Mouse (Mus musculus) left cerebral cortex, adult 18-20 months (tissue): ENCODE measurements around the gene S1pr5. TPM values are rescaled to one million over a fixed set of nuclear protein-coding genes. Genes with fewer than 3 reads are reported as not detected.
"Not testable (repeated sequence)": the region's sequence is repeated elsewhere in the genome, so short reads cannot be mapped to it uniquely, and the experiment has no call there.

Experiments used
- DNase-seq, 2 experiments: peaks; one replicate each; pipeline ENCODE4 v3.0.0; 2021 to 2022; ENCODE audit warnings: low spot score in 2 of 2, mixed read lengths in 1 of 2
- long read RNA-seq, 2 experiments: library from polyadenylated mRNA; stranded (forward); transcript quantifications; one replicate each; pipeline ENCODE4 v2.0.0; 2021
- total RNA-seq, 2 experiments: library from RNA; stranded (reverse); gene quantifications; 2 replicates each; pipeline ENCODE4 v1.2.3; 2021

Gene S1pr5
- total RNA-seq, result 10 to 100 TPM in 1 of 2 experiments, 1 to 10 TPM in 1; 9.7 to 10.7 TPM
- long read RNA-seq, experiment 1, partial matches to known transcripts, result 3 of 18 reads
- long read RNA-seq, experiment 1, other reads (novel, unspliced or antisense), result 11 of 18 reads
- long read RNA-seq, experiment 2, partial matches to known transcripts, result 0 of 13 reads
- long read RNA-seq, experiment 2, other reads (novel, unspliced or antisense), result 9 of 13 reads

DNA sequence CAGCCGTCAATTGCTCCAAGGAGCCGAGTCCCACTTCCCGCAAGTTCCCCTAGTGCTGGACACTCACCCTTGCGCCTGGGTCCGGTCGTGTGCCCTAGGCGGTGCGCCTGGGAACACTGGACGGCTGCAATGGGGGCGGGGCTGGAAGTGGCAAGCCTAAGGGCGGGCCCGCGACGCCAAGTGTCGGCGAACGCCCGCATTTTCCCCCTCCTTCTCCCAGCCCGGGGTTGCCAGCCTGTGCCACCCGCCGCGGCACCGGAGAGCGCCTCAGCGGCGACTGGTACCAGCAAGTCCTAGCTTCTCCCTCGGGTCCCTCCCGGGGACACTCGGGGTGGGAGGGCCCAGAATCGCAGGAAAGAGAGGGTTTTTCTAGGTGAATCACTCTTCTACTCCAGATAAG, at the start of gene S1pr5:
Gene S1pr5, minus strand, starts transcription at position 118 of the 400 bp plus-strand sequence.
- DNase-seq, result peak; percentile 33 to 49

DNA sequence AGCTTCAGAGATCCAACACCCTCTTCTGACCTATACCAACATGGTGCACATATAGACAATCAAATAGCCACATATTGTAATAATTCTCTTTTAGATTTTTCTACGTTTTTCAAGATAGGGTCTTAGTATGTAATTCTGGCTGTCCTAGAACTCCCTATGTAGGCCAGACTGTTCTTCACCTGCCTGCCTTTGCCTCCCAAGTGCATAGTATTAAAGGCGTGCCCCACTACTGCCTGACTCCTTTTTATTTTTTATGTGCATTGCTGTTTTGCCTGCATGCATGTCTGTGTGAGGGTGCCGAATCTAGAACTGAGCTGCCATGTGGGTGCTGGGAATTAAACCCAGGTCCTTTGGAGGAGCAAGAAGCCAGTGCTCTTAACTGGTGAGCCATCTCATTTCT, 44.0 kb upstream of the S1pr5 start:
- no peak for DNase-seq

- DNase-seq, result not testable (repeated sequence)
These were observed 43.6 kb upstream of the S1pr5 start for GRCm38 (mm10) chr9:21291868-21292267.

DNA sequence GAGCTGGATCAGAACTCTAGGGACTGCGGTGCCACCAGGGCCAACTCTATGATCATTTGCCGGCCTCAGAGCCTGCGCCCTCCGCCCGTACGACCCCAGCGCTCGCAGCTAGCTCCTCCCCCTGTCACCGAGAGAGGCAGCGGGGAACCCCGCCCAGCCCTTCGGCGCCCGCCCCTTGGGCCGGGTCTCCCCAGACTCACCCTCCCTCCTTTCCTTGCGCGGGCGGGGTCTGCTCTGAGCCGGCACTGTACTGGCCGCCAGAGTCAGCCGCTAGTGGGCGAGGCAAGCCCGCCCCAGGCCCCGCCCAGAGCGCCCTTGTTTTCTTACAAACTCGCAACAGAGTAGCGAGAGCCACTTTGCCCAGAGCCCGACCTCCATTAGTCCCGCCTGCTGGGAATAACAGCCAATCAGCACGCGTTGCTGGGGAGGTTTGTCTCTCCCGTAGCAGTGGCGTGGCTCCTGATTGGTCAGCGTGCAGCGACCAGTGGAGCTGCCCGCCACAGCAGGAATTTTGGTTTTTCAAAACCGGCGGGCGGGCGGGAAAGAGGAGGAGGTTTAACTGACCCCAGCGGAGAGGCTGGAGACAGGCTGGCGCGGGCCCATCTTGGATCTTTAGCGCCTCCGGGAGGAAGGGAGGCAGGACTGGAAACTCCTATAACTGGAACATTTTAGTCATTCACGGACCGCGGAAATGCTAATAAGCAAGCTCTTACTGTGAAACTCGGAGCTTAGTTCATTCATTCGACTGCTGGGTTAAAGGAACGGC, 43.0 kb upstream of the S1pr5 start, which contains the start of gene Cdkn2d:
Gene Cdkn2d, minus strand, starts transcription at position 386 of the 766 bp plus-strand sequence.
- DNase-seq, result peak; percentile 99 to 100

- DNase-seq, result peak in 1 of 2 experiments; percentile 50
These were observed 42.3 kb upstream of the S1pr5 start for GRCm38 (mm10) chr9:21290589-21290988.

DNA sequence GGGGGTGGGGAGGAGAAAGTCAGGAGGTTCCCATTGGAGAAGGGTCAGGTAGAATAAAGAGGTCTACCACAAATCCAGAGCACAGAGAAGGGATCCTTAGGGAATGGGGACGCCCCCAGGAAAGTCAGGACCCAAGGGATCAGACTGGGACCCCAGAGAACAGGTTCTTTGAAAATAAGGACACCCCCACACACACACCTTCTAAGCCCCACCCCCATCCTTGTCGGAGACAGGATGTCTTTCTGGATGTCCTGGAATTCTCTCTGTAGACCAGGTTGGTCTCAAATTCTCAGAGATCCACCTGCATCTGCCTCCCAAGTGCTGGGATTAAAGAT, 41.1 kb upstream of the S1pr5 start:
- no peak for DNase-seq

DNA sequence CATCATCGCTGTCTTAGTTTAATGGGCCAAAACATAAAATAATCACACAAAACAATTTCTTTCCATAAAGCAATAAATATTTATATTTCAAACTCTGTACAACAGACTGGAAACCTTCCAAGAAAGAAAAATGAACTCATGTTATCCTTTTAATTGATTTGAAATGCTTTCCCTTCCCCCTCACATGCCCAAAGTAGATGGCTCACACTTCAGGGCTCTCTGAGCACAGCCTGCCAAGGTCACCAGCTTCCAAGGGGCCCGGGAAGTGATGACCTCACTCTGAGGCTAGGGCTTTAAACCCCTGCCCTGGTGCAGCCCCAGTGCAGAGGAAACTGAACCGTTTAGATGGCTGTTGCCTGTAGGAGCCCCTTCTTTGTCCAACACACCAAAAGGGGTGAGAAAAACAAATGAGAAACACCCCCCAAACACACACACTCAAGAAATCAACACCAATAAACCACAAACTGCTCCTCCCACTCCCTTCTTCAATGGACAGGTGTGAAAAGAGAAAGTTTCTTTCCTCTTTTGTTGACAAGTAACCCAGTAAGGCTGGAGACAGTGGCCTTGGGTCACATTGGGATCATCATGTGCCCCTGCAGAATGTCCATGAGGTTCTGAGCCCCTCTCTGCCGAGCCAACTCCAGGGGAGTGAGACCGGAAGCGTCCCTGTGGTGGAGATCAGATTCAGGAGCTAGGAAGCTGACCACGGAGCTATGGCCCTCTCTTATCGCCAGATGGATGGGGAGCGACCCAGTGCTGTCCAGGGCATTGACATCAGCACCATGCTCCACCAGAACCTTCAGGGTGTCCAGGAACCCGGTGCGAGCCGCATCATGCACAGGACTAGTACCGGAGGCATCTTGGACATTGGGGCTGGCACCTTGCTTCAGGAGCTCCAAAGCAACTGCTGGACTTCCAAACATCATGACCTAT, 40.4 kb upstream of the S1pr5 start:
- DNase-seq, result no peak

DNA sequence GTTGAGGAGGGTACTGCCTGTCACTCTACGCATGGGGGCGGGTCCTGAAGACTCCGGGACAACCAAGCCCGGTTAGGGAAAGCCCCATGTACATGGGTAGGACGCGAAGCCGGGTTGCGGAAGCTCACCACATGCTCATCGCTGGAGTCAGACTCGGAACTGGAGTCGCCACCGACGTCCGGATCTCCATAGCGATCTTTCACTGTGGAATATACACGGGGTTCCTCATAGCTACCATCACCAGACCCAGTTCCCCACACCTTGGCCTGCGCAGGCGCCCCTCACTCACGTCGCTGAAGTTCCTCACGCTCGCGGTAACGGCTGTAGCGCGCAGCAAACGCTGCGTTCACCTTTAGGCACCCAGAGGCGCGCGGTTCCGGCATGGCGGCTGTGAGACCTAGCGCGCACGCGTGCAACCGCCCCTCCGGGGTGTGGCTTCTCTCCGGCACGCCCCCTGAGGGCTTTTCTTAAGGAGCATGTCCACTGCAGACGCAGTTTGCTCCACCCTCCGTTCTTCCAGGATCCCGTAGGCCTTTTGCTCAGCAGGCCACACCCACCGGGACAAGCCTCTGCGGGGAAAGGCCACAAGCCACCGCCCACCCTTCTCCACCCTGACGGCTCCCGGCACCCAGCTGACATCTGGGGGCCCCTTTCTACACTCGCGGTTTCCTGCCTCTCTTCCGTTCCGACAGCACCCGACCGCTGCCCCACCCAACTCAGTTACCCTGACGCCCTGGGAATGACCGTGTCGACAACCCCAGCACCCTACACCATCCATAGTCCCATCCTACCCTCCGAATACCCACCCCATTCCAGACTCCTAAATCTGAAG, 39.5 kb upstream of the S1pr5 start, which contains the start of gene Kri1:
Gene Kri1, minus strand, starts transcription at position 399 of the 832 bp plus-strand sequence.
- DNase-seq, result peak; percentile 94 to 96

DNA sequence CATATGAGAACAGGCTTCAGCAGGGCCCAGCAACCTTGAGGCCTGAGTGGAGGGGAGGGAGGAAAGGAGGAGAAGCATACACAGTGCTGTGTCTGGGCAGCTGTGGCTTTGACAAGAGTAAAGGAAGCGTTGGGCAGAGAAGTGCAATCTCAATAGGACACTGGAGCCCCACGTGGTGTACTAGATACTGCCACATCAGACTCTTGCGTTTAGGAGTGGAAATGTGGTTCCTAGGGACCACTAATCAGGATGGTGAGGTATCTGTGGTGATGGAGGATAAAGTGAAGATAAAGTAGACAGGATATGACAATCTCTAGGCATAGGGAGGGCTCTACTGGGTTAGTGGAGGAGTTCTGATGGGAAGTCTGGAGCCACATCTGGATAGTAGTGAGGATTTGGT, 38.5 kb upstream of the S1pr5 start:
- no peak for DNase-seq

DNA sequence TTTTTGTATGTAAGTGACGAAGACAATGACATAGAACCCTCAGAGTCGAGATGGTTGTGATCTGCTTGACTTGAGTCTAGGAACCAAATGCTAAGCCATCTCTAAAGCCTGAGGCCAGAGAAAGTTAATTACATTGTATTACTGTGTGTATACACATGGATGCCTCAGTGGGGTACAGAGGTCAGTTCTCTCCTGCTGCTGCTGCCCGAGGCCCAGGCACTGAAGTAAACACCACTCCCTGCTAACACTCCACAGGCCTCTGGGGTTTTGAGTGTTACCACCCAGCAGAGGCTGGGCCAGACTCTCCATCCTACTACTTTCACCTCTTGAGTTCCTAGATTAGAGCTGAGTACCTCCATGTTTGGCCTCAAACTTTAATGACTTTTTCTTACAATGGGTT, 35.8 kb upstream of the S1pr5 start:
- no peak for DNase-seq

- DNase-seq, result no peak
These were observed 35.3 kb upstream of the S1pr5 start for GRCm38 (mm10) chr9:21283591-21283990.

DNA sequence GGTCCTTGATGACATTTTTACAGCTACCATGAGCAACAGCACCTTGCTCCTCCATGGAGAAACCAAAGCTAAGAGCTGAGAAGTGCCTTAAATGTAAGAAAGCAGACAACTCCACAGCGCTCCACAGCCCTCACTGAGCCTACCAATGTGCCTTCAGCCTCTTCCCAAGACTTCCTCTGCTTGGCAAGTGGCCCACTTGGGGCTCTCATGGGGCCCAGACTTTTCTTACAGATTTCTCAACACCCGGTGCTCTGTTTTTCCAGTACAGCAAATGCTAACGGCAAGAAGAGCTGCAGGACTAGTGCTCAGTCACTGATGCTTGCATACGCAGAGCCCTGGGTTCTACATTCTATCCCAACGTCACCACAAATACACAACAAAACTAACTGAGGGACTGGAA, 29.5 kb upstream of the S1pr5 start:
- no peak for DNase-seq

DNA sequence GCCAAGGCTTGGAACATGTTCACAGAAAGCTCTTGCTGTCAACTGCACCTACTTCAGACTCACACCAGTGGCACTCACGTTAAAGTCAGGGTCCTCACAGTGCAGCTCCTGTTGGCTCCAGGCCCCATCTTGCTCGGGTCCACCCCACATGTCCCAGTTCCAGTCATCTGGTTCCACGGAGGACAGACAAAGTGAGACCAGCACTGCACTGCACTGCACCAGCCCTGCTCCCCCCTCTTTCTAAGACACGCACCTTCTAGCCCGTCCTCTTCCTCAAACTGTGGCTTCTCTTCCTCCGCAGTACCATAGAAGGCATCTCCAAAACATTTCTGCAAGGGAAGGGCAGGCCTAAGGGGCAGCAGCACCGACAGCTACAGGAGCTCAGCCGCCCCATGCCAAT, 28.1 kb upstream of the S1pr5 start:
- no peak for DNase-seq

- DNase-seq, result no peak
These were observed 27.5 kb upstream of the S1pr5 start for GRCm38 (mm10) chr9:21275727-21276126.

GRCm38 (mm10) chr9:21275013-21275710, 26.9 kb upstream of the S1pr5 start:
- DNase-seq, result no peak

GRCm38 (mm10) chr9:21274336-21274735, 26.1 kb upstream of the S1pr5 start:
- DNase-seq, result no peak

DNA sequence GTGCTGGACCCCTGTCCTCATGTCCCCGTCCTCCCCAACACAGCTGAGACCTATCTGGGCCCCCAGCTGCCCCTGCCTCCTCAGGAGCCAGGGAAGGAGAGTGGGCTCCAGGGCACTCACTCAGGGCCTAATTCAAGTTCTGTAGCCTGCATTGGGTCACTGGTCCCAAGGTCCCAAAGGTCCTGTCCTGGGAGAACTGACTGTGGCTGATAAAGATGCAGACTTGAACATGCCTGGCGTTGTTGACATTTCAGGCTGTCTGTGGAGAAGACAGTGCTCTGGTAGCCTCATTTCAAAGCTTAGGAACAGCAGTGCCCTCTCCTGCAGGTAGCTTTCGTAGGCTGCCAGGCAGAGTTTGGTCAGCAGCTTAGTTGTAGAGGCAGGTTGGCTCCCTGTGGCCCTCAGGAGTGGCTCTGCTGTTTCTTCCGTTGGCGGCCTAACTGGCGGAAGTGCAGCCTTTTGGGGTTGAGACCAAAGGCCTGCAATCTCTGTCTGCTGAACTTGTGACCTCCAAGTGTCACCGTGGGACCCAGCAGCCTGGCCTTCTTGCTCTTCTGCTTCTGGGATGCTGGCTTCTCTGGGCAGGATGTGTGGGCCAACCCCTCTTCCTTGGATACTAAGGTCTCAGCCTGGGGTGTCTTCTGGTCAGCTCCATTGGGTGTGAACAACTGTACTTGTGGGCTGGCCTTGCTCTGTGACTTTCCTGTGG, 25.4 kb upstream of the S1pr5 start:
- DNase-seq, result no peak

DNA sequence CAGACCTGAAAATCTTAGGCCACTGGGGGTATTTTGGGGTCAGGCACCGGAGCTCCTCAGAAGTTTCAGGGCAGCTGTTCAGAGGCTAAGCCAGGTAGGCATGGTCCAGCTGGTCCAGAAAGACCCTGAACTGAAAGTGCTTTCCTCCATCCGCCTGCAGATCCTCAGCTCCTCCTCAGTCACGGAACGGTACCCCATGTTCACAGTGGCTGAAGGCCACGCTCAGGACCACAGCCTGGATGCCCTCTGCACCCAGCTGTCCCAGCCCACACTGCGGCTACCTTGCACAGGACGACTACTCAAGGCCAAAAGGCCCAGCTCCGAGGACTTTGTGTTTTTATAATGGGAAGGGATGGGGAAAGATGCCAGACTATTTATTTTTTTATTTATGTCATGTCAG, 24.9 kb upstream of the S1pr5 start:
- no peak for DNase-seq

DNA sequence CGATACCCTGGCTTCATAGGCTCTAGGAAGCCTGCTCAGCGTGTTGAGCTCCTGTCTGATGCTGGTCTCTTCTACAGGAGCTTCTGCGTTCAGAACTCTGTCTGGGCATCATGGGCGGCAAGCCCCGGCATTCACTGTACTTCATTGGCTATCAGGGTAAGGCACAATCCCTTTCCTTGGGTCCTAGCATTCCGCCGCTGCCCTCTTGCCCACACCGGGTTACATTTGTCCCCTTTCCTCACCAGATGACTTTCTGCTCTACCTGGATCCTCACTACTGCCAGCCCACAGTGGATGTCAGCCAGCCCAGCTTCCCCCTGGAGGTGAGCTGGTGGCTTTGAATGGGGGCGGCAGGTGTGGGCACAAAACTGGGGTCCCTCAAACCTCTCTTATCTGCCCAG, 24.1 kb upstream of the S1pr5 start:
- DNase-seq, result no peak

DNA sequence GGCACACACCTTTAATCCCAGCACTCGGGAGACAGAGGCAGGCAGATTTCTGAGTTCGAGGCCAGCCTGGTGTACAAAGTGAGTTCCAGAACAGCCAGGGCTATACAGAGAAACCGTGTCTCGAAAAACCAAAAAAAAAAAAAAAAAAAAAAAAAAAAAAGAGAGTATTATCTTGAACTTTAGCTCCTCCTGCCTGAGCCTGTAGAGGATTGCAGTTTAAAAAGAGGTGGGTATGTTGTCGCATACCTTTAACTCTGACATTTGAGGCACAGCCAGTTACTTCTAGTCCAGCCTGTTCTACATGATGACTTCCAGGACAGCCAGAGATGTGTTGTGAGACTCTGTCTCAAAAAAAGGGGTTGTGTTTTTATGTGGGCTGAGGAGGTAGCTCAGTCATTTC, 21.3 kb upstream of the S1pr5 start:
- DNase-seq, result not testable (repeated sequence)
